Mouse (Mus musculus) liver, postnatal 0 days (tissue): Measurements from ENCODE around the gene Ccdc73. TPM values are rescaled to one million over a fixed set of nuclear protein-coding genes. Genes with fewer than 3 reads are reported as not detected.
A peak's percentile ranks its signal among the peaks of the same experiment; 100 is the strongest.
"Not testable (repeated sequence)": the region's sequence is repeated elsewhere in the genome, so short reads cannot be mapped to it uniquely, and the experiment has no call there.

Experiments
- ATAC-seq: fragments of 200-750 bp; cut with Nextera tagmentation; 2 replicates; pipeline ENCODE4 v1.8.0; 2017; ENCODE audit warnings: mild to moderate bottlenecking, moderate library complexity
- DNase-seq: peaks from one replicate; pipeline ENCODE4 v3.0.0-alpha.2; 2016
- H3K27ac ChIP-seq: fragments of 300-500 bp; sonication (generic); 2 replicates; pipeline ENCODE4 v1.5.1; 2014; ENCODE audit warnings: antibody characterized with exemption, moderate library complexity, mild to moderate bottlenecking, low read depth
- H3K27me3 ChIP-seq: fragments of 300-500 bp; sonication (generic); 2 replicates; pipeline ENCODE4 v1.6.1; 2014; ENCODE audit warnings: low read length, control low read depth, mixed read lengths; ENCODE audit not compliant: insufficient read depth
- H3K36me3 ChIP-seq: fragments of 300-500 bp; sonication (generic); replicated peaks from 2 replicates; pipeline ENCODE4 v1.6.1; 2014; ENCODE audit warnings: mild to moderate bottlenecking, control low read depth, low read length, moderate library complexity, mixed read lengths; ENCODE audit not compliant: insufficient read depth
- H3K4me1 ChIP-seq: fragments of 300-500 bp; sonication (generic); 2 replicates; pipeline ENCODE4 v1.6.1; 2014; ENCODE audit warnings: antibody characterized with exemption, mild to moderate bottlenecking, control low read depth; ENCODE audit not compliant: insufficient read depth
- H3K4me2 ChIP-seq: fragments of 300-500 bp; sonication (generic); 2 replicates; pipeline ENCODE4 v1.6.1; 2014; ENCODE audit warnings: low read depth, mild to moderate bottlenecking, low read length, moderate library complexity, mixed read lengths
- H3K4me3 ChIP-seq: fragments of 300-500 bp; sonication (generic); 2 replicates; pipeline ENCODE4 v1.5.1; 2014; ENCODE audit warnings: low read depth, low read length
- H3K9ac ChIP-seq: fragments of 300-500 bp; sonication (generic); replicated peaks from 2 replicates; pipeline ENCODE4 v1.6.1; 2014; ENCODE audit warnings: mild to moderate bottlenecking, moderate library complexity
- H3K9me3 ChIP-seq: fragments of 300-500 bp; sonication (generic); 2 replicates; pipeline ENCODE4 v1.6.1; 2016; ENCODE audit warnings: mild to moderate bottlenecking, control low read depth, low read length, mixed read lengths
- CTCF ChIP-seq: sonication (generic); IDR thresholded peaks from 2 replicates; pipeline ENCODE4 v1.5.1; 2016; ENCODE audit warnings: antibody characterized with exemption, low read depth
- EP300 ChIP-seq: IDR thresholded peaks from 2 replicates; pipeline ENCODE4 v1.6.1; 2016; ENCODE audit warnings: antibody characterized with exemption, low read depth, mild to moderate bottlenecking
- WGBS: fragments of 180-500 bp; shearing (Covaris S2); extraction: QIAGEN DNeasy Blood & Tissue Kit; methylation state at CpG from one replicate; pipeline ENCODE4 v1.1.7; 2014; ENCODE audit not compliant: insufficient replicate concordance; 5-methylcytosine and 5-hydroxymethylcytosine counted together
- polyA plus RNA-seq: library from polyadenylated mRNA; unstranded; fragments of >200 nt; fragmentation: Nextera tagmentation; extraction: Ambion mirVana; gene quantifications from 2 replicates; pipeline ENCODE4 v1.2.1, GENCODE M21; 2015

Ccdc73 gene
- 7.2 and 7.9 TPM in 2 replicates for polyA plus RNA-seq

GRCm38 (mm10) chr2:104867282-104867855, at the start of gene Ccdc73:
Gene Ccdc73 (plus strand): TSS chr2:104867805.
- DNase-seq (no peak), ATAC-seq (no peak)
- H3K36me3 ChIP-seq, result no peaks in the 10 kb centered on the region
- H3K4me1 ChIP-seq, result no peaks in the 10 kb centered on the region
- 76% methylated on average over 13 of the region's 13 CpGs for WGBS
- H3K4me2 ChIP-seq, result no peak within 1 kb of the TSS
- no peak within 1 kb of the TSS for H3K4me3 ChIP-seq
- H3K9me3 ChIP-seq, result no peaks in the 10 kb centered on the region
- TF ChIP-seq CTCF (no peak), EP300 (no peak)
- no peak within 1 kb of the TSS for H3K9ac ChIP-seq
- no peaks in the 10 kb centered on the region for H3K27me3 ChIP-seq
- H3K27ac ChIP-seq, result no peak within 1 kb of the TSS

DNA sequence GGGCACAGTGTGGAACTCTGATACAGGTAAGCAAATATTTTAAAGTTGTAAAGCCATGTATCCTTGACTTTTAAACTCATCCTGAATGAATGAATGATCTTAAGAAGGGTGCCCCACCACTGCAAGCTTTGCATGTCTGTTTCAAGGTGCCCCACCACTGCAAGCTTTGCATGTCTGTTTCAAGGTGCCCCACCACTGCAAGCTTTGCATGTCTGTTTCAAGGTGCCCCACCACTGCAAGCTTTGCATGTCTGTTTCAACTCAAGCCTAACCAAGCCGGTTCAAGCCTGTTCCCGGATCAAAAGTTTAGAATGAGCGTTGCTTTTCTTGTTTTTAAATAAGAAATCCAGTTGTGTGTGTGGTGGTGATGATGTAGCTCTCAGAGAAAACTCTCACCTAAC, 48.8 kb upstream of the Ccdc73 start:
- WGBS, result 80% methylated on average over 3 of the region's 3 CpGs
- H3K27me3 ChIP-seq, DNase-seq: not testable (repeated sequence)

DNA sequence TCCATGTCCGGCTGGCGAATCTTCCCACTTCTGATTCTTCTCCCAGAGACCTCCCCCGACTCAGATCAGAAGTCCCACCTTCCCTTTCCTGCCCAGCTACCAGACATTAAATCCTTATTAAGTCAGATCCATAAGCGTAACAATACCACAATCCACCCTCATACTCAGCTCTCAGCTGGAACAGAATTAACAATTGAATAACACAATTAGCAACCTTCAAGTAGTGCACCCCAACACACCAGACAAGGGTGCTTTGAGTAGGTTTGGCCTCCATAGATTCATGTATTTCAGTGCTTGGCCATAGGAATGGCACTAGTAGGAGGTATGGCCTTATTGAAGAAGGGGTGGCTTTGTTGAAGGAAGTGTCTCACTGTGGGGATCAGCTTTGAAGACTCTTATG, 41.4 kb upstream of the Ccdc73 start:
- H3K4me1 ChIP-seq, result no peaks in the 10 kb centered on the region
- no peak overlapping the region for H3K4me3 ChIP-seq
- H3K36me3 ChIP-seq, result no peaks in the 10 kb centered on the region
- WGBS, result 79% methylated on average over 4 of the region's 4 CpGs
- H3K9ac ChIP-seq, result no peak overlapping the region
- H3K9me3 ChIP-seq, result no peaks in the 10 kb centered on the region
- no peak for TF ChIP-seq EP300
- TF ChIP-seq CTCF, result no peak
- H3K27me3 ChIP-seq, result no peaks in the 10 kb centered on the region
- H3K4me2 ChIP-seq, result no peak overlapping the region
- ATAC-seq (no peak), DNase-seq (no peak)
- H3K27ac ChIP-seq, result no peak overlapping the region

More for the DNA sequence above, 48.8 kb upstream of the Ccdc73 start:
- H3K27ac ChIP-seq, H3K4me3 ChIP-seq, H3K36me3 ChIP-seq, H3K9me3 ChIP-seq, H3K9ac ChIP-seq, H3K4me2 ChIP-seq, ATAC-seq: not testable (repeated sequence)
- H3K4me1 ChIP-seq, result peaks cover 15% of the 10 kb centered on the region

GRCm38 (mm10) chr2:104832486-104832885, 35.1 kb upstream of the Ccdc73 start:
- H3K4me3 ChIP-seq, result no peak overlapping the region
- H3K27ac ChIP-seq, result no peak overlapping the region
- no peak overlapping the region for H3K9ac ChIP-seq
- no peaks in the 10 kb centered on the region for H3K27me3 ChIP-seq
- ATAC-seq, result no peak
- no peak for DNase-seq
- WGBS, result 85% methylated on average over 2 of the region's 2 CpGs
- TF ChIP-seq EP300 (no peak), CTCF (no peak)
- no peaks in the 10 kb centered on the region for H3K9me3 ChIP-seq
- H3K36me3 ChIP-seq, result no peaks in the 10 kb centered on the region
- H3K4me2 ChIP-seq, result no peak overlapping the region
- H3K4me1 ChIP-seq, result no peaks in the 10 kb centered on the region

GRCm38 (mm10) chr2:104840974-104841373, 26.6 kb upstream of the Ccdc73 start:
- Histone ChIP-seq H3K27ac (no peak overlapping the region), H3K9me3 (no peaks in the 10 kb centered on the region), H3K4me2 (no peak overlapping the region), H3K27me3 (no peaks in the 10 kb centered on the region), H3K36me3 (no peaks in the 10 kb centered on the region), H3K9ac (no peak overlapping the region), H3K4me1 (no peaks in the 10 kb centered on the region), H3K4me3 (no peak overlapping the region)
- ATAC-seq (no peak), DNase-seq (no peak)
- TF ChIP-seq EP300, result no peak
- TF ChIP-seq CTCF, result no peak

GRCm38 (mm10) chr2:104841736-104842135, 25.9 kb upstream of the Ccdc73 start:
- Histone ChIP-seq H3K4me3 (no peak overlapping the region), H3K9ac (no peak overlapping the region), H3K27me3 (no peaks in the 10 kb centered on the region), H3K4me1 (no peaks in the 10 kb centered on the region; the same call in 1 of the 2 replicates), H3K36me3 (no peaks in the 10 kb centered on the region), H3K27ac (no peak overlapping the region; the same call in 1 of the 2 replicates), H3K4me2 (no peak overlapping the region; the same call in 1 of the 2 replicates), H3K9me3 (no peaks in the 10 kb centered on the region)
- no peak for TF ChIP-seq CTCF
- no peak for TF ChIP-seq EP300
- 54% methylated on average over 7 of the region's 7 CpGs for WGBS
- no peak for DNase-seq
- ATAC-seq, result peak; percentile 79

DNA sequence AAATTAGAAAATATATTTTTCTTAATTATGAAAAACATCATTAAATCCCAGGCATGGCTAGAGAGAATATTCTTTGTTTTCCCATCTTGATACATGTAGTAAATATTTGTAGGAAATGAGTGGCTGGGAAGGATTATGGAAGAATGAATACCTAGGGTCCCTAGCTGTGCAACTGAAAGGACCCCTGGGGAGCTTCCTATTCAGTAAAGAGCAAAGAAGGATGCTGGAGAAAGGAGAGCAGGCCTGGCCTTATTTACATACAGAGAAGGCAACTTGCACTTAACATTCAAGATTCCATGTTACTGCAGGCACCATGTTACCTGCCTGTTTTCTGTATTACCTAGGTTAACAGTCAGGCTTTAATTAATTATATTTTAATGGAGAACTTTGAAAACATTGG, 25.0 kb upstream of the Ccdc73 start:
- ATAC-seq (no peak), DNase-seq (no peak)
- H3K9me3 ChIP-seq, result no peaks in the 10 kb centered on the region
- H3K27me3 ChIP-seq, result no peaks in the 10 kb centered on the region
- no peak overlapping the region for H3K4me2 ChIP-seq
- no peak for TF ChIP-seq CTCF
- TF ChIP-seq EP300, result no peak
- no peak overlapping the region for H3K9ac ChIP-seq
- no peaks in the 10 kb centered on the region for H3K36me3 ChIP-seq
- H3K27ac ChIP-seq, result no peak overlapping the region
- no peaks in the 10 kb centered on the region; the same call in 1 of the 2 replicates for H3K4me1 ChIP-seq
- no peak overlapping the region for H3K4me3 ChIP-seq
